Mouse (Mus musculus): ENCODE measurements around the gene 1700123K08Rik. TPM values are rescaled to one million over a fixed set of nuclear protein-coding genes. Genes with fewer than 3 reads are reported as not detected.

Gene 1700123K08Rik
- polyA plus RNA-seq (2012; fragmentation: generic; extraction: Trizol), result not detected

DNA sequence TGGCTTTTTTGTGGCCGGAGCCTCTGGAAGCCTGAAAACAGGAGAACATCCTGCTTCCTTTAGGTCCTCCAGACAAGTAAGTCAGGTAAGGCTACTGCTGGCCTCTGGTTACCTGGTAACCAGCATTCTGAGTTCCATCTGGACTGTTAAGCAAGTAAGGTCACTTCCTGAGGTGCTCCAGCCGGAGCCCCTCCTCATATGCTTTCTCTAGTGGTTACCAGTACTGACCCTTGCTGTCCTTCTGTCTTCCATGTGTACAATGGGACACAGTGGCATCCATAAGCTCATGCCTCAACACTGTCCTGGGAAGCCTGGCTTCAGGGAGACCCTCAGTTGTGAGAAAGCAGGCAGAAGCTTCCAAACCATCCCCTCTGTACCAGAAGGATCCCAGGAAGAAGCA, at the start of gene 1700123K08Rik:
Gene 1700123K08Rik (minus strand): TSS at position 101 of the 400 bp plus-strand sequence.

Other genes starting within 250 kb of the 1700123K08Rik start
- not detected for gene Pvrig, start 222.8 kb downstream of the 1700123K08Rik start, polyA plus RNA-seq (2012; fragmentation: generic; extraction: Trizol)
- 1 to 10 TPM in 1 of 2 experiments, under 1 TPM in 1; 0.09 to 2.4 TPM for gene Zfp157, start 123.2 kb downstream of the 1700123K08Rik start, polyA plus RNA-seq (2012; fragmentation: generic; extraction: Trizol)
- 1 to 10 TPM in 1 of 2 experiments, under 1 TPM in 1; 0.29 to 4.8 TPM for gene Zfp68, start 55.0 kb upstream of the 1700123K08Rik start, polyA plus RNA-seq (2012; fragmentation: generic; extraction: Trizol)
- gene A430033K04Rik, start 58.1 kb upstream of the 1700123K08Rik start, polyA plus RNA-seq (2012; fragmentation: generic; extraction: Trizol), result 1 to 10 TPM in 1 of 2 experiments, under 1 TPM in 1; 0.11 to 2.7 TPM
- gene Fam20c, start 189.8 kb upstream of the 1700123K08Rik start, polyA plus RNA-seq (2012; fragmentation: generic; extraction: Trizol), result 10 to 100 TPM in 1 of 2 experiments, 1 to 10 TPM in 1; 8.0 to 31.7 TPM

All from C3H10T1/2 (cell line).